Mouse (Mus musculus): ENCODE measurements around the gene Osbp. TPM values are rescaled to one million over a fixed set of nuclear protein-coding genes. Genes with fewer than 3 reads are reported as not detected.

Osbp gene
- polyA plus RNA-seq, 1 experiment = 23.1 TPM

- Histone ChIP-seq H3K4me3 (peak overlapping the region; percentile 74), H3K79me2 (ENCODE audit: control insufficient read depth, insufficient read depth) (no peaks in the 10 kb centered on the region), H3K36me3 (ENCODE audit: control insufficient read depth, insufficient read depth) (no peaks in the 10 kb centered on the region), H3K27me3 (ENCODE audit: control insufficient read depth, insufficient read depth, insufficient read length) (no peaks in the 10 kb centered on the region), H3ac (ENCODE audit: control insufficient read depth, insufficient read length) (no peak overlapping the region), H3K4me2 (ENCODE audit: low read depth) (peak overlapping the region; percentile 83)
- TF ChIP-seq CEBPB (IDR thresholded peaks at IDR 0.05; ENCODE audit: insufficient read depth, poor library complexity, severe bottlenecking) (peak; percentile 70), USF1 (IDR thresholded peaks at IDR 0.05; ENCODE audit: low read depth) (peak; percentile 93), SRF (IDR thresholded peaks at IDR 0.05; ENCODE audit: control insufficient read depth, insufficient read length, low read depth) (peak; percentile 7), MYOG (IDR thresholded peaks at IDR 0.05; ENCODE audit: control insufficient read depth in 1 of 3, insufficient read depth in 1 of 3, insufficient read length in 2 of 3, low read depth in 2 of 3) (no peak), POLR2A (IDR thresholded peaks at IDR 0.05; ENCODE audit: insufficient read length, low read depth) (no peak), MYOD1 (IDR thresholded peaks at IDR 0.05; ENCODE audit: control insufficient read depth in 1 of 3, insufficient read length in 2 of 3, low read depth in 2 of 3) (peak in 1 of 3 experiments; percentile 15), POLR2AphosphoS2 (IDR thresholded peaks at IDR 0.05; ENCODE audit: insufficient read length, low read depth) (no peak)
Measured at GRCm38 (mm10) chr19:12011560-12012556, 46.1 kb downstream of the Osbp start.

GRCm38 (mm10) chr19:12012615-12013014, 46.9 kb downstream of the Osbp start:
- Histone ChIP-seq H3K79me2 (ENCODE audit: control insufficient read depth, insufficient read depth) (no peaks in the 10 kb centered on the region), H3K4me3 (peak overlapping the region; percentile 74), H3ac (ENCODE audit: control insufficient read depth, insufficient read length) (no peak overlapping the region), H3K36me3 (ENCODE audit: control insufficient read depth, insufficient read depth) (no peaks in the 10 kb centered on the region), H3K4me2 (ENCODE audit: low read depth) (peak overlapping the region; percentile 79), H3K27me3 (ENCODE audit: control insufficient read depth, insufficient read depth, insufficient read length) (no peaks in the 10 kb centered on the region)
- TF ChIP-seq MYOG (IDR thresholded peaks at IDR 0.05; ENCODE audit: control insufficient read depth in 1 of 3, insufficient read depth in 1 of 3, insufficient read length in 2 of 3, low read depth in 2 of 3) = no peak

GRCm38 (mm10) chr19:12013228-12013627, 47.5 kb downstream of the Osbp start:
- Histone ChIP-seq H3K36me3 (ENCODE audit: control insufficient read depth, insufficient read depth) (no peaks in the 10 kb centered on the region), H3ac (ENCODE audit: control insufficient read depth, insufficient read length) (no peak overlapping the region), H3K4me2 (ENCODE audit: low read depth) (peak overlapping the region; percentile 60), H3K79me2 (ENCODE audit: control insufficient read depth, insufficient read depth) (no peaks in the 10 kb centered on the region), H3K4me3 (peak overlapping the region; percentile 74), H3K27me3 (ENCODE audit: control insufficient read depth, insufficient read depth, insufficient read length) (no peaks in the 10 kb centered on the region)
- TF ChIP-seq USF1 (IDR thresholded peaks at IDR 0.05; ENCODE audit: low read depth) (peak; percentile 84), E2F4 (IDR thresholded peaks at IDR 0.05; ENCODE audit: insufficient read depth) (no peak), POLR2A (IDR thresholded peaks at IDR 0.05; ENCODE audit: insufficient read length, low read depth) (peak; percentile 40), TCF3 (IDR thresholded peaks at IDR 0.05; ENCODE audit: insufficient read length, low read depth) (no peak), POLR2AphosphoS2 (IDR thresholded peaks at IDR 0.05; ENCODE audit: insufficient read length, low read depth) (peak; percentile 59), SRF (IDR thresholded peaks at IDR 0.05; ENCODE audit: control insufficient read depth, insufficient read length, low read depth) (no peak), MYOD1 (IDR thresholded peaks at IDR 0.05; ENCODE audit: control insufficient read depth in 1 of 3, insufficient read length in 2 of 3, low read depth in 2 of 3) (no peak), TCF12 (IDR thresholded peaks at IDR 0.05; ENCODE audit: insufficient read depth, poor library complexity, severe bottlenecking) (no peak), CEBPB (IDR thresholded peaks at IDR 0.05; ENCODE audit: insufficient read depth, poor library complexity, severe bottlenecking) (no peak), REST (IDR thresholded peaks at IDR 0.05; ENCODE audit: insufficient read depth, insufficient read length) (no peak), MAX (IDR thresholded peaks at IDR 0.05; ENCODE audit: low read depth) (no peak), MYOG (IDR thresholded peaks at IDR 0.05; ENCODE audit: control insufficient read depth in 1 of 3, insufficient read depth in 1 of 3, insufficient read length in 2 of 3, low read depth in 2 of 3) (no peak)

- no peaks in the 10 kb centered on the region for H3K36me3 ChIP-seq (ENCODE audit: control insufficient read depth, insufficient read depth)
- H3K27me3 ChIP-seq (ENCODE audit: control insufficient read depth, insufficient read depth, insufficient read length) = no peaks in the 10 kb centered on the region
- no peak overlapping the region for H3K4me3 ChIP-seq
- H3ac ChIP-seq (ENCODE audit: control insufficient read depth, insufficient read length) = no peak overlapping the region
- no peaks in the 10 kb centered on the region for H3K79me2 ChIP-seq (ENCODE audit: control insufficient read depth, insufficient read depth)
- H3K4me2 ChIP-seq (ENCODE audit: low read depth) = no peak overlapping the region
- TF ChIP-seq MAX (IDR thresholded peaks at IDR 0.05; ENCODE audit: low read depth) (no peak), USF1 (IDR thresholded peaks at IDR 0.05; ENCODE audit: low read depth) (no peak), MYOG (IDR thresholded peaks at IDR 0.05; ENCODE audit: control insufficient read depth in 1 of 3, insufficient read depth in 1 of 3, insufficient read length in 2 of 3, low read depth in 2 of 3) (no peak), POLR2AphosphoS2 (IDR thresholded peaks at IDR 0.05; ENCODE audit: insufficient read length, low read depth) (no peak), TCF3 (IDR thresholded peaks at IDR 0.05; ENCODE audit: insufficient read length, low read depth) (no peak), SRF (IDR thresholded peaks at IDR 0.05; ENCODE audit: control insufficient read depth, insufficient read length, low read depth) (no peak)
Measured at GRCm38 (mm10) chr19:12015708-12016107, 50.0 kb downstream of the Osbp start.

- no peaks in the 10 kb centered on the region for H3K36me3 ChIP-seq (ENCODE audit: control insufficient read depth, insufficient read depth)
- no peak overlapping the region for H3K4me2 ChIP-seq (ENCODE audit: low read depth)
- TF ChIP-seq MYOG (IDR thresholded peaks at IDR 0.05; ENCODE audit: control insufficient read depth in 1 of 3, insufficient read depth in 1 of 3, insufficient read length in 2 of 3, low read depth in 2 of 3) (no peak), POLR2A (IDR thresholded peaks at IDR 0.05; ENCODE audit: insufficient read length, low read depth) (no peak), REST (IDR thresholded peaks at IDR 0.05; ENCODE audit: insufficient read depth, insufficient read length) (no peak), USF1 (IDR thresholded peaks at IDR 0.05; ENCODE audit: low read depth) (no peak), TCF3 (IDR thresholded peaks at IDR 0.05; ENCODE audit: insufficient read length, low read depth) (no peak), SRF (IDR thresholded peaks at IDR 0.05; ENCODE audit: control insufficient read depth, insufficient read length, low read depth) (no peak), TCF12 (IDR thresholded peaks at IDR 0.05; ENCODE audit: insufficient read depth, poor library complexity, severe bottlenecking) (no peak)
- H3K27me3 ChIP-seq (ENCODE audit: control insufficient read depth, insufficient read depth, insufficient read length) = no peaks in the 10 kb centered on the region
- H3K4me3 ChIP-seq = no peak overlapping the region
- no peaks in the 10 kb centered on the region for H3K79me2 ChIP-seq (ENCODE audit: control insufficient read depth, insufficient read depth)
- H3ac ChIP-seq (ENCODE audit: control insufficient read depth, insufficient read length) = no peak overlapping the region
Measured at GRCm38 (mm10) chr19:12016192-12016591, 50.5 kb downstream of the Osbp start.
